Mouse (Mus musculus) embryo, embryonic 11.5 days (tissue): ENCODE data around the gene Galnt6.

ENCODE experiments used
- DNase-seq: peaks from one replicate; pipeline ENCODE4 v3.0.0-alpha.2; 2012; ENCODE audit warnings: low read depth, low spot score

Gene Galnt6

DNA sequence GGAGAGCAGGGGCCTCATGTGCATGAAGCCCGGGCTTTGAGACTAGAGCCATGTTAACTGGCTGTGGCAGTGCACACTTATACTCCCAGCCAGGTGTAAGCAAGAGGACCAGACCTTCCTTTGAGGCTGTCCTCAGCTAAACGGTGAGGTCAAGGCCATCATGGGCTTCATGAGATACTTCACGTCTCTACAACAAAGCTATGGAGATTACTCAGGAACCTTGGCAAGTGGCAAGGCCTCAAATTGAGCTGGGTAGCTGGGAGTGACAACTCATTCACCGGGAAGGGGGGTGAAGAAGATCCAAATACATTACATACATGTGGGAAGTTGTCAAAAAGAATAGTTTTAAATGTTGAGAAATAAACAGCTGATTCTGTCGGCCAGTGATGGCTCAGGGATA lies 68.4 kb downstream of the Galnt6 start:
- no peak for DNase-seq

DNA sequence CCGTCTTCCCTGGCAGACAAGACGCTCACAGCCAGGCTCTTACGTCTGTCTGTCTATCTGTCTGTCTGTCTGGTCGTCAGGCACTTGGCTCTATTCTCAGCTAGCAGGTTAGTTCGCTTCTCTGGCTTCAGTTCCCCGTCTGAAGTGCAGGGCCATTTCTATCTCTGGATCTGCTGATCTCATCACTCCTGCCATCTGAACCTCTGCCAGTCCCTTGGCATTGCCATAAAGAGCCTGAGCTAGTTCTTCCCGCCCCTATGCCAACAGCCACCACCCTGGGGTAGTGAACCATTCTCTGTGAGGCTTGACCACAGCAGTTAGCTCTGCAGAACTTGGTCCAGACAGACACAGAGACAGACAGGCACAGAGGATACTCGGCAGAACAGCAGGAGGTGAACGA lies 68.9 kb downstream of the Galnt6 start:
- no peak for DNase-seq

DNA sequence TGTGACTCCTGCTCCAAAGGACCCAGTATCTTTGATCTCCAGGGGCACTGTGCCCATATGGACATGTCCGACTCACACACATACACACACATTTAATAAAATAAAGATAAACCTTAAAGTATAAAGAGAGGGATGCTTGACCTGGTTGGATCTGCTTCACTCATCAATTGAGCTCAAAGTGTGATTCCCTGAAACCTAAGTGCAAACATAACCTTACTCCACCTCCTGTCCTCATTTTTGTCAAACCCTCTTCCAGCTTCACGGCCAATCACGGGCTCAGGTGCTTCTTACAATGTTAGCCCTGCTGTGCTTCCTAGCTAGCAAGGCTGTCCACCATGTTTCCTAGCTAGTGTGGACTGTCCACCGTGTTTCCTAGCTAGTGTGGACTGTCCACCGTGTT lies 74.0 kb downstream of the Galnt6 start:
- no peak for DNase-seq

DNA sequence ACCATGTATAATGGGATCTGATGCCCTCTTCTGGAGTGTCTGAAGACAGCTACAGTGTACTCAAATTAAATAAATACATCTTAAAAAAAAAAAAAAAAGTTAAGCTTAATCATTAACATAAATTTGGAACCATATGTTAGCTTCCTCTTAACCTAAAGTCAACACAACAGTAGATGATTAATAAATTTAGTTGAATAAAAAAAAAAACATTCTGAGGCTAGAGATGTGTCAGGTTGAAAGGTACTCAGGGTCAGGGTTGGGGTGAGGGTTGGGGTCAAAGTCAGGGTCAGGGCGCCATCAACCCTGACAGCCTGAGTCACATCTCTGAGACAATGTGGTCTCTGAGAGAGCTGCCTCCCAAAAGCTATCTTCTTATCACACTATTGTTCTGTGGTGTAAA lies 74.9 kb downstream of the Galnt6 start:
- no peak for DNase-seq

DNA sequence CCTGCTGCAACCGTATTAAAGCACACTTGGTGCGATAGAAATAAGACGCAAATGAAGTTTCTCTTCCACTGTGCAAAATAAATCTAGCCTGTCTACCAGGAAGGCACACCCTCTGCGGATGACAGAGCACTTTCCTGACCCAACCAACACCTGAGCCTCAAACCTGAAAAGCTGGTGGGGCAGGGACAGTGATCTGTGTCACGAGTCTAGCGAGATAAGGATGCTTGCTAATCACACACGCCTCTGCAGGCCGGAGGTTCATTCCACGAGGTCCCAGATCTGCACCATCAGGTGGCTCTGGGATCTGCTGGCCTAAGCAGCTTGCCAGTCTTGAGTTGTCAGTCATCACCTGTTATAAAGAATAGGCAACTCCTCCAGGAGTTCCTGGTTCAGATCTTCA lies 77.6 kb downstream of the Galnt6 start:
- DNase-seq, result no peak

DNA sequence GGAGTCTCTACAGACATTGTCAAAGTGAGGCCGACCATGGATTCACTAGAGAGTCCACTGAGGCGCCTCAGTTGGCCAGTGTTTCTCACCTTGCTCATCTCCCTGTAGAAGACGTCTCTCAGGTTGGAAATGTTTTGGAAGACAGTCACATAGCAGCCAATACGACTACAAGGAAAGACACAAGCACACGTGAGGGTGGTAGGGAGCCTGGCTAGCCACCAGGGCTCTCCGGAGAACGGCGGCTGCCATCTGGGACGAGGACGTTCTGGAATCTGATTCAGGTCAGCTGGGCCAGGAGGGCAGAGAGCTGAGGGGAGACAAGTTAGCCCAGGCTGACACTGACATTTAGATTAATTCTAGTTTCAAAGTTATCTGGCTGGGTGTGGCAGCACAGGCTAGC lies 79.1 kb downstream of the Galnt6 start:
- DNase-seq, result no peak

DNA sequence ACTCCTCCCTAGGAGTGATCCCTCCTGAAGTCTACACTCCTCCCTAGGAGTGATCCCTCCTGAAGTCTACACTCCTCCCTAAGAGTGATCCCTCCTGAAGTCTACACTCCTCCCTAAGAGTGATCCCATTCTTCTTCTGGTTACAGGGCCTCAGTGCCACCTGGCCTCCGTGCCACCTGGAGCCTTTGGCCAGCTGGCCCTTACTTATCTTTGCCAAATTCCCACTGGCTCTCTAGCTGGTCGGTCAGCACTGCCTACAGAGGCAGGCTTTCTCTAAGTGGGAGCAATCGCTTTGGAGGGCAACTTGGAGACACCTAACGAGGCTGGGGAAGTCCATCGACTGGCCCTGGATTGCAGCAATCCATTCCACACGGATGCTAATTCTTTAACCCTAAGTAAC lies 83.0 kb downstream of the Galnt6 start:
- DNase-seq, result no peak

DNA sequence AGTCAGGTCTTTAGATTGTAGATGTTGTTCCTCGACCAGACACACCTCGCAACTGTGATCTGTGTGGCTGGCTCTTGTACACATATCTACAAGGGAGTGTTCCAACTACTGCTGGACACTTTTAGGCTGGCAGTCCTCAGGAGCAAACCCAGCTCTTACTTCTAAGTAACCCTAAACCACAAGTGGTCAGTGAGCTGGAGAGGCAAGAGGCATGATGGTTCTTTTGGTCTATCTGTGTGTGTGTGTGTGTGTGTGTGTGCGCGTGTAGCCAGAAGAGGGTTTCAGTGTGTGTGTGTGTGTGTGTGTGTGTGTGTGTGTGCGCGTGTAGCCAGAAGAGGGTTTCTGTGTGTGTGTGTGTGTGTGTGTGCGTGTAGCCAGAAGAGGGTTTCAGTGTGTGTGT lies 86.7 kb downstream of the Galnt6 start:
- no peak for DNase-seq
